Mouse (Mus musculus) heart, adult 2 months (tissue): ENCODE results near the gene Ttc21a.

ENCODE experiments used
- CTCF ChIP-seq: fragments of 200-600 bp; IDR thresholded peaks from 2 replicates; pipeline ENCODE4 v1.8.1; 2022; ENCODE audit warnings: antibody characterized with exemption, mild to moderate bottlenecking, moderate library complexity
- EP300 ChIP-seq: fragments of 200-500 bp; IDR thresholded peaks from 2 replicates; pipeline ENCODE4 v1.6.1; 2011; ENCODE audit warnings: low read depth, low read length, control low read depth; ENCODE audit not compliant: insufficient read depth
- POLR2A ChIP-seq: fragments of 200-500 bp; IDR thresholded peaks from 2 replicates; pipeline ENCODE4 v1.6.1; 2011; ENCODE audit warnings: mild to moderate bottlenecking, low read depth, low read length, control low read depth; ENCODE audit not compliant: insufficient read depth

DNA sequence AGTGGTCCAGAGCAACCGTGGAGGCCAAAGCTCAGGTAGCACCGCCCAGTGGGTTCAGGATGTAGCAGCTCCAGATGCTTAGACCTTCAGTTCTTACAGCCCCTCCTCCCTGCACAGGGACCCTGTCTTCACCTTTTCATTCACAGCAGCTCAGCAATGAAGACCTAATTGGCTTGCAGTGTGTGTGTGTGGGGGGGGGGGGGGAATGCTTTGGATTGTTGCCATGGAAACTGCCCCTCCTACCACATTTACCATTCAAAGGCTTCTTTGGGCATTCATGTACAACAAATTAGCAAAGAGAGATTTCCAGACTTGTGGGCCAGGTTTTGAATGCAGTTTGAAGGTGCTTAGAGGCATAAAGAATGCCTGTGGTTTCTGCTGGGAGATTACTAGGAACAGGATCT lies 48.6 kb upstream of the Ttc21a start:
- TF ChIP-seq CTCF (no peak), POLR2A (no peak), EP300 (no peak)
